Mouse (Mus musculus) cerebellum, postnatal 10 days (tissue): ENCODE measurements at regions not wholly inside any gene's neighbourhood (a gene's known extent, or its start where the extent isn't known, plus 50 kb on each side); places are given as distances from the start of the nearest gene placed in this dataset.
A peak's percentile ranks its signal among the peaks of the same experiment; 100 is the strongest.

ENCODE experiments used
- DNase-seq, 2 experiments: peaks; one replicate each; pipeline ENCODE4 v3.0.0; 2021; ENCODE audit warnings: mixed read lengths in 2 of 2

GRCm38 (mm10) chr3:73829671-73830070 is 121.5 kb upstream of the Bche start:
- peak; percentile 47 to 62 for DNase-seq
